Mouse (Mus musculus) G1E (cell line): Measurements from ENCODE around the gene Trnp1.

Experiments used
- CTCF ChIP-seq: IDR thresholded peaks from 2 replicates; pipeline ENCODE4 v1.5.1; 2012; ENCODE audit warnings: low read depth, low read length, inconsistent platforms, mixed read lengths
- GATA1 ChIP-seq: IDR thresholded peaks from 2 replicates; pipeline ENCODE4 v1.6.1; 2012; ENCODE audit warnings: borderline replicate concordance, low read length, inconsistent platforms, mixed read lengths
- TAL1 ChIP-seq: conservative IDR thresholded peaks from 2 replicates; pipeline ENCODE4 v1.6.1; 2012; ENCODE audit warnings: low read depth, low read length, inconsistent platforms, mixed read lengths

GRCm38 (mm10) chr4:133504755-133505485, 6.6 kb upstream of the Trnp1 start:
- TF ChIP-seq CTCF = no peak
- TF ChIP-seq GATA1 = no peak
- no peak for TF ChIP-seq TAL1
